Mouse (Mus musculus): ENCODE data around the gene Ptprd. TPM values are rescaled to one million over a fixed set of nuclear protein-coding genes. Genes with fewer than 3 reads are reported as not detected.

Gene Ptprd
- polyA plus RNA-seq, 1 experiment from 2014 or later, result 14.3 TPM

DNA sequence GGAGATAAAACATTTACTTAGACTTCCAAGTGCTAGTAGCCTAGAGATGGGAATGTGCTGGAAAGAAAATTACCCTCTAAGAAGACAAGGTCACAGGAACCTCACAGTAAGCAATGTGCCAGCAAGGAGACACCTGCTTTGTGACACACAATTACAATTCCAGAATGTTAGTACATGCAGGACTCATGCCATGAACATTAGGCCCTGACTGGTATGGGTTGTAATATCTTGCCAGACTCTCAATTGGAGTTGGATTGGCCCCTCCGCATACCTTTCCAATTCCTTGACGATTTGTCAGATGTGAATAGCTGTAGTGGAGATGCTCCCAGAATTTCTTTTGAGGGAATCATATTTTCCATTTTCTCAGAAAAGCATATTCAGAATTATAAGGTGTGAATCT, 547.0 kb downstream of the Ptprd start:
- WGBS, result 86% methylated on average over 2 of the region's 2 CpGs
- no peaks in the 10 kb centered on the region for H3K36me3 ChIP-seq
- H3K9ac ChIP-seq, result no peak overlapping the region
- H3K27me3 ChIP-seq (replicated peaks), result no peaks in the 10 kb centered on the region
- no peak overlapping the region for H3K4me2 ChIP-seq
- H3K4me3 ChIP-seq, result no peak overlapping the region
- no peak for ATAC-seq (ENCODE audit: insufficient number of reproducible peaks, low FRiP score)
- H3K4me1 ChIP-seq (replicated peaks), result no peaks in the 10 kb centered on the region
- no peak overlapping the region for H3K27ac ChIP-seq (ENCODE audit: poor library complexity, severe bottlenecking)
- H3K9me3 ChIP-seq (replicated peaks), result no peaks in the 10 kb centered on the region

DNA sequence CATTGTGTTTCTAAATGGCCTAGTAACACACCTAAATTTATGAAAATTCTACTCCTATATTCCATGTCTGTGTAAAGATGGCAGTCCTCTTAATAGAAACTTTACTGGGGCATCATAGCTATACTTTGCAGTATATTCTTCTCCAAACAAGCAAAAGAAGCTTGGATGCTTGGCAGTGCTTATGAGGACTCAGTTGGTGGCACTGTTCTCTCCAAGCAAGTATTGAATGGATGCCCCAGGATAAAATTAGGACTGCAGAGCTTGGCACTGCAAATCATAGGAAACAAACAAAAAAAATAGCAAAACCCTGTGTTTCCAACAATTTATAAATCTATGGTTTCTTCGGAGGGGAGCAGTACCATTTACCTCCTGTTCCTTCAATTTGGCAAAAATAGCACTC, 549.5 kb downstream of the Ptprd start:
- no peaks in the 10 kb centered on the region for H3K4me1 ChIP-seq (replicated peaks)
- no peaks in the 10 kb centered on the region for H3K27me3 ChIP-seq (replicated peaks)
- H3K4me2 ChIP-seq, result no peak overlapping the region
- no peak overlapping the region for H3K27ac ChIP-seq (ENCODE audit: poor library complexity, severe bottlenecking)
- no peak overlapping the region for H3K9ac ChIP-seq
- H3K9me3 ChIP-seq (replicated peaks), result no peaks in the 10 kb centered on the region
- H3K4me3 ChIP-seq, result no peak overlapping the region
- ATAC-seq (ENCODE audit: insufficient number of reproducible peaks, low FRiP score), result no peak
- WGBS, result 85% methylated on average over 1 of the region's 1 CpGs
- H3K36me3 ChIP-seq, result no peaks in the 10 kb centered on the region

DNA sequence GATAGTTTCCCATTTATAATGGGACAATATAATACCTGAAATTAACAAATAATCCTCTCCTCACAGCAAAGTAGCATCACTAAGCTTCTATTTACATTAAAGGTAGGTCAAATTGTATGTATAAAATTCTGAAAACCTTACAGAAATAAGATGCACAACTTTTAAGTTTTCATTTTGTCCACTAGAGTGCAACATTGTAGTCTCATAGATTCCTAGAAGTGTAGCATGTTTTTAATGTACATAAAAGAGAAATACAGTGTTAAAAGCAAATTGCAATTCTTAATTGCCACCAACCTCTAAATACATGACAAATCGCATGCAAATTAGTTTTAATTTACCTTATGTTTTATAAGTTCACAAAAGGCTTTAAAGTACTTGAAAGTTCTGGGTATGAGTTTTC, 556.1 kb downstream of the Ptprd start:
- Histone ChIP-seq H3K36me3 (no peaks in the 10 kb centered on the region), H3K9me3 (replicated peaks) (no peaks in the 10 kb centered on the region), H3K4me2 (no peak overlapping the region), H3K27ac (ENCODE audit: poor library complexity, severe bottlenecking) (no peak overlapping the region), H3K9ac (no peak overlapping the region), H3K4me1 (replicated peaks) (no peaks in the 10 kb centered on the region), H3K27me3 (replicated peaks) (no peaks in the 10 kb centered on the region), H3K4me3 (no peak overlapping the region)
- 59% methylated on average over 1 of the region's 1 CpGs for WGBS
- ATAC-seq (ENCODE audit: insufficient number of reproducible peaks, low FRiP score), result no peak

DNA sequence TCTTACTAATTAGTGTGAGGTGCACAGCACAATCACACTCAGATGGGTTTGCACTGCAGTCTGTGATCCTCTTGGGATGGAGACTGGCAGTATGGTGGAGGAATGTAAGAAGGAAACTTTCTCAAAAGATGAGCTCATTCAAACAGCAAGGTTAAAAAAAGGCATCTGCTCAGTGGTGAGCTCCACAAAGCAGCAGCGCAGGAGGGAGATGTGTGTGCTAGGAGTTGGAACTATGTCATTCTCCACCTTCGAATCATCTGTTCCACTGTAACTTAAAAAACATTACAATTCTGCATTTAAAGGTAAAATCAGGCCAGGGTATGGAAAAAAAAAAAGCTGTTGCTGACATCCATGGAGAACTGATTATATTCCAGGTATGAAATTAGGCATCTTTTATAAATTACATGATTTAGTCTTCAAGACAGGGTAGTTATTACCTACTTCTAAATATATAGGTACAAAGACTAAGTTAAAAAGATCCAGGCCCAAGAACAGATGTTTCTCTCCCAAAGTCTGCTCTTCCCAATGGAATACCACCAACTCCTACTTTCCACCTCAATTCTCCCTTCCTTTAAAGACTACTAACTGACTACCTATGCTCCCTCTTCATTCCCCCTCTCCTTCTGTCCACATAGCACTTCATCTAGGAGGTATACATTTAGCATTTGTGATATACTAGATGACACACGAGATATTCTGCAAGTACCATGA, 562.0 kb downstream of the Ptprd start:
- no peaks in the 10 kb centered on the region for H3K36me3 ChIP-seq
- ATAC-seq (ENCODE audit: insufficient number of reproducible peaks, low FRiP score), result no peak
- no peaks in the 10 kb centered on the region for H3K4me1 ChIP-seq (replicated peaks)
- H3K9ac ChIP-seq, result no peak overlapping the region
- H3K27me3 ChIP-seq (replicated peaks), result no peaks in the 10 kb centered on the region
- no peak overlapping the region for H3K4me2 ChIP-seq
- no peak overlapping the region for H3K27ac ChIP-seq (ENCODE audit: poor library complexity, severe bottlenecking)
- H3K9me3 ChIP-seq (replicated peaks), result no peaks in the 10 kb centered on the region
- 76% methylated on average over 3 of the region's 3 CpGs for WGBS
- no peak overlapping the region for H3K4me3 ChIP-seq

- ATAC-seq (ENCODE audit: insufficient number of reproducible peaks, low FRiP score), result no peak
- no peaks in the 10 kb centered on the region for H3K4me1 ChIP-seq (replicated peaks)
- WGBS, result 60% methylated on average over 2 of the region's 2 CpGs
- no peaks in the 10 kb centered on the region for H3K27me3 ChIP-seq (replicated peaks)
- no peaks in the 10 kb centered on the region for H3K36me3 ChIP-seq
- no peak overlapping the region for H3K9ac ChIP-seq
- H3K27ac ChIP-seq (ENCODE audit: poor library complexity, severe bottlenecking), result no peak overlapping the region
- no peak overlapping the region for H3K4me2 ChIP-seq
- H3K4me3 ChIP-seq, result no peak overlapping the region
- no peaks in the 10 kb centered on the region for H3K9me3 ChIP-seq (replicated peaks)
Observed at GRCm38 (mm10) chr4:77648911-77649310, 562.9 kb downstream of the Ptprd start.

DNA sequence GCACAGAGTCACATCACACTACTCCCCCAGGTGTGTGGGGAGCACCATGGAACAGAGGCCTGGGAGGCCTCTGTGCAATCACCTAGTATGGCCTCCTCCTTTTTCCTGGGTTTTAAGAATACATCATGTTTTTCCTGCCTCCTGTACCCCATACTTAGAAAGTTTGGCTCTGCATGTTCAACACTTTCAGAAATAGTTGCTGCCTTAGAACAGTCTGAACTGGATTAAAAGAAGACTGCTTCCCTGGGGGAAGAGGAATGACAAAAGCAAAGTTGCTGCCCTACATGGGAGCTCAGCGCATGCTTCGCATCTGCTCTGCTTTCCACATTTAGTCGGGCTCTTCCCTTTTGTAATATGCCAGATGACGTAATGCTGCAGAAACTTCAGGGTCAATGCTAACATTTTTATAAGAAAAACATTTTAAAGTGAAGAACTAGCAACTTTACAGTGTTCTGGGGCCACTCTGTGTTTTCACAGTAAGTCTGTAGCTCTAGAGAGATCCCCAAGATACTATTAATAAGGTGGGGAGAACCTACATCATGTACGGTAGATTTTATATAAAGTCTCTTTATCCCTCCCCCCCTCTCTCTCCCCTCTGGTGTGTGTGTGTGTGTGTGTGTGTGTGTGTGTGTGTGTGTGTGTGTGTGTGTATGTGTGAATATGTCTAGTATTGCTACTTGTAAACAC, 564.2 kb downstream of the Ptprd start:
- no peak overlapping the region for H3K9ac ChIP-seq
- no peak overlapping the region for H3K4me3 ChIP-seq
- H3K9me3 ChIP-seq (replicated peaks), result no peaks in the 10 kb centered on the region
- H3K4me1 ChIP-seq (replicated peaks), result no peaks in the 10 kb centered on the region
- H3K36me3 ChIP-seq, result no peaks in the 10 kb centered on the region
- no peak overlapping the region for H3K27ac ChIP-seq (ENCODE audit: poor library complexity, severe bottlenecking)
- ATAC-seq (ENCODE audit: insufficient number of reproducible peaks, low FRiP score), result no peak
- 85% methylated on average over 5 of the region's 5 CpGs for WGBS
- H3K4me2 ChIP-seq, result no peak overlapping the region
- no peaks in the 10 kb centered on the region for H3K27me3 ChIP-seq (replicated peaks)

DNA sequence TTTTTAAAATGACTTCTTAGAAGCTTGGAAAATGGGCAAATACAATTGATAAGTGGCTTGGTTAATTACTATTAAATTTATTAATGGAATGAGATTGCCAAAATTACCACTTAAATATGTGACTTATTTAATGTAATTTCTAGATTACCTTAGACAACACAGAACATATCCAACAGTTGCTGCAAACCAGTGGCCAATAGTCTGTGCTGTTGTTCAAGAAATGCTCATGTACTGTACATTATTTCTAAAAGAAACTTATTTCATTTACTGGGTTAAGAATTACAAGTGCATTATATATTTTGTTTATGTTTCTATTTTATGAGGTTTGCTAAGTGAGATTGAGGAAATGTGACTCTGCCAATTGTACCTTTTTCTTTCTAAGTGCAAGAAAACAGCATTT, 567.3 kb downstream of the Ptprd start:
- Histone ChIP-seq H3K4me2 (no peak overlapping the region), H3K27ac (ENCODE audit: poor library complexity, severe bottlenecking) (no peak overlapping the region), H3K9ac (no peak overlapping the region), H3K4me3 (no peak overlapping the region), H3K36me3 (no peaks in the 10 kb centered on the region), H3K4me1 (replicated peaks) (no peaks in the 10 kb centered on the region), H3K27me3 (replicated peaks) (no peaks in the 10 kb centered on the region), H3K9me3 (replicated peaks) (no peaks in the 10 kb centered on the region)
- ATAC-seq (ENCODE audit: insufficient number of reproducible peaks, low FRiP score), result no peak

- H3K4me1 ChIP-seq (replicated peaks), result no peaks in the 10 kb centered on the region
Observed at GRCm38 (mm10) chr4:77640022-77640421, 571.7 kb downstream of the Ptprd start.

GRCm38 (mm10) chr4:77613129-77613528, 598.6 kb downstream of the Ptprd start:
- H3K27ac ChIP-seq (ENCODE audit: poor library complexity, severe bottlenecking), result no peak overlapping the region
- no peak overlapping the region for H3K4me3 ChIP-seq
- H3K4me1 ChIP-seq (replicated peaks), result no peaks in the 10 kb centered on the region
- 89% methylated on average over 1 of the region's 1 CpGs for WGBS
- no peak for ATAC-seq (ENCODE audit: insufficient number of reproducible peaks, low FRiP score)
- H3K36me3 ChIP-seq, result no peaks in the 10 kb centered on the region
- no peaks in the 10 kb centered on the region for H3K9me3 ChIP-seq (replicated peaks)
- no peak overlapping the region for H3K9ac ChIP-seq
- H3K27me3 ChIP-seq (replicated peaks), result no peaks in the 10 kb centered on the region
- no peak overlapping the region for H3K4me2 ChIP-seq

More at GRCm38 (mm10) chr4:77640022-77640421, 571.7 kb downstream of the Ptprd start:
- H3K4me3 ChIP-seq, result no peak overlapping the region
- H3K27ac ChIP-seq (ENCODE audit: poor library complexity, severe bottlenecking), result no peak overlapping the region
- no peaks in the 10 kb centered on the region for H3K36me3 ChIP-seq
- H3K9ac ChIP-seq, result no peak overlapping the region
- ATAC-seq (ENCODE audit: insufficient number of reproducible peaks, low FRiP score), result no peak
- H3K27me3 ChIP-seq (replicated peaks), result no peaks in the 10 kb centered on the region
- WGBS, result 78% methylated on average over 7 of the region's 7 CpGs
- H3K4me2 ChIP-seq, result no peak overlapping the region
- H3K9me3 ChIP-seq (replicated peaks), result no peaks in the 10 kb centered on the region

DNA sequence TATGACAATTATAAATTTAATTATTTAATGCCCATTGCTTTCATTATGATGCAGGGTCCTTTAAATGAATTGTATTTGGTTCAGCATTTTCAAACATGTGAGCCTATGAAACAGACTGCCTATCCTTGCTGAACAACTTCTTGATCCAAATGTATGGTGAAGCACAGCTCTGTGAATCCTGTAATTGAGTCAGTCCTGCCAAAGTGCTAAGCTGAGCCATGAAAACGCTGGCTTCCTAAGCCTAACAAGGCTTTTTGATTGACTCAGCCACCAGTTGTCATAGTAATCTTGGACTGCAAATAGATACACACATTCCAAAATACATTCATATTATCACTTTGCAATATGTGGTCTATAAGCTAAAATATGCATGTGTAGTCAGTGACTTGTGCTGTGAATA, 625.1 kb downstream of the Ptprd start:
- no peaks in the 10 kb centered on the region for H3K4me1 ChIP-seq (replicated peaks)
- no peak overlapping the region for H3K9ac ChIP-seq
- H3K4me2 ChIP-seq, result no peak overlapping the region
- no peak overlapping the region for H3K4me3 ChIP-seq
- 70% methylated on average over 1 of the region's 1 CpGs for WGBS
- no peak for ATAC-seq (ENCODE audit: insufficient number of reproducible peaks, low FRiP score)
- no peaks in the 10 kb centered on the region for H3K36me3 ChIP-seq
- H3K27me3 ChIP-seq (replicated peaks), result no peaks in the 10 kb centered on the region
- no peaks in the 10 kb centered on the region for H3K9me3 ChIP-seq (replicated peaks)
- no peak overlapping the region for H3K27ac ChIP-seq (ENCODE audit: poor library complexity, severe bottlenecking)

DNA sequence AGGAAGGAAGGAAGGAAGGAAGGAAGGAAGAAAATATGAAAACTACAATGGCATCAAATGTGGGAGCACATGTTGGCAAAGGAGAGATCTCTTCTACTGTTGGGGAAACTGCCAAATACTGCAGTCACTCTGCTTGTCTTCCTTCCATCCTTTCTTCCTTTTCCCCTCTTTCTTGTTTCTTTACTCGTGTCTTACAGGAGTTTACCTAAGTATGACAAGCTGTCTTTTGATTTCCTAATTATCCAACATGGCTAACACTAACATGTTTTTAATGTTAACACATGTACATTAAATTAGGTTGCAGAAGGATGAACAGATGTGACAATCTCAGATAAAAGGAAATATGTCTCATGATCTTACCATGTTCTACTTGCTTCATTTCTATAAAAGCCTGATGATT, 625.5 kb downstream of the Ptprd start:
- Histone ChIP-seq H3K4me3 (no peak overlapping the region), H3K9ac (no peak overlapping the region), H3K9me3 (replicated peaks) (no peaks in the 10 kb centered on the region), H3K36me3 (no peaks in the 10 kb centered on the region), H3K4me2 (no peak overlapping the region), H3K27ac (ENCODE audit: poor library complexity, severe bottlenecking) (no peak overlapping the region), H3K4me1 (replicated peaks) (no peaks in the 10 kb centered on the region), H3K27me3 (replicated peaks) (no peaks in the 10 kb centered on the region)
- 76% methylated on average over 1 of the region's 1 CpGs for WGBS
- no peak for ATAC-seq (ENCODE audit: insufficient number of reproducible peaks, low FRiP score)

Data from heart, embryonic 12.5 days (tissue).